Mouse (Mus musculus) left cerebral cortex, adult 8-10 months (tissue): ENCODE measurements around the gene C1qtnf2. TPM values are rescaled to one million over a fixed set of nuclear protein-coding genes. Genes with fewer than 3 reads are reported as not detected.

Experiments
- DNase-seq, 2 experiments: peaks; one replicate each; pipeline ENCODE4 v3.0.0; 2022; ENCODE audit warnings: low spot score in 2 of 2
- total RNA-seq, 4 experiments: library from RNA; stranded (reverse); gene quantifications; 2 replicates each; pipeline ENCODE4 v1.2.4; 2022

C1qtnf2 gene
- total RNA-seq, 4 experiments from 2014 or later: 1.7 to 3.7 (median 2.1) TPM

DNA sequence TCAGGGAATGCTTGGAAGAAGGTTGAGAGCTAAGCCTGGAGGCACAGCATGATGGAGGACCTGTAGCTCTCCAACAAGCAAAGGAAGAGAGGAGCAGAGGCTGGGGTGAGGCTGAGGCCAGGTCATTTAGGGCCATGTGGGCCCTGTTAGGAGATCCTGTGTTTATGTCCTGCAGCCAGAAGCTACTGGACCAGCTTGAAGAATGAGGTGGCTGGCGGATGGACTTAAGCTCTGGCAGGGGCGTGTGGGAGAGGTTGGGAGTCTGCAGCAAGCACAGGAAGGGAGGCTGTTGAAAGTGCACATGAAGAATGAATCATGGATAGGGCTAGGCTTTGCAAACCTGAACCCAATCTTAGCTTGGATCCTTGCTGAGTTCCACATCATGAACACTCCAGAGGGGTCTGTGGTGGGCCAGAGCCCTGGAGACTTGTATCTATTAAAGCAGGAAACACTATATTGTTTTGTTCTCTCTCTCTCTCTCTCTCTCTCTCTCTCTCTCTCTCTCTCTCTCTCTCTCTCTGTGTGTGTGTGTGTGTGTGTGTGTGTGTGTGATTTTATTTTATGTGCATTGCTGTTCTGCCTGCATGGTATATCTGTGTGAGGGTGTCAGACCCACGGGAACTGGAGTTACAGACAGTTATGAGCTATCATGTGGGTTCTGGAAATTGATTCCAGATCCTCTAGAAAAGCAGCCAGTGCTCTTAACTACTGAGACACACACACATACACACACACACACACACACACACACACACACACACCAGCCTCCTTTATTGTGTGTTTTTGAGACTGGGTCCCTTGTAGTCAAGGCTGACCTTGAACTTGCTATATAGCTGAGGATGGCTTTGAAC lies 7.8 kb downstream of the C1qtnf2 start:
- no peak for DNase-seq

DNA sequence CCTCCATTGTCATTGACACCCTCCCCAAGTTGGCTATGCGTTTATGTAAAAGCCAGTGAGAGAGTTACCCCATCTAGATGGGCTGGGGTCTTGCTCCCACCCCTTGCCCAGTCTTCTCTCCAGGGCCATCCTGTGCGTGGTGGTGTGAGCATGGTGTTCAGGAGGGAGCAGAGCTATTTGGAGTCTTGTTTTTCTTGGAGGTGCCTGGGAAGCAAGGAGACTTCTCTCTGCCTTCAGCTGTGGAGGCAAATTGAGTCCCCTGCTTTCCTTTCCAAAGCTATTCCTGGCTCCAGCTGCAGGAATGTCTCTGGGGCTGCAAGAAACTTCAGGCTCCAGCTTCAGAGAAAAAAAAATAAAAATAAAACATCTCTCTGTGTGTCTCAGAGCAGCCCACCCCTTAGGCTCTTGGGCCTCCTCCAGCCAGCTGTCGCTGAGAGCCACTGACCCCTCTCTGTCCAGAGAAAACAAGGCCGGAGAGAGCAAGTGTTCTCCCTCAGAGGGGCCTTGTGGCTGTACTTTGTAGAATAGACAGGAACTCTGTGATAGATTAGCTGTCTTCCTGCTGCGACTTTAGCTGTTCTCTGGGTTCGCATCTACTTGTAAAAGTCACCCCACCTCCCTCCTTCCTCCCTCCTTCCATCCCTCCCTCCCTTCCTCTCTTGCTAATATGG lies 9.2 kb downstream of the C1qtnf2 start:
- DNase-seq: no peak

DNA sequence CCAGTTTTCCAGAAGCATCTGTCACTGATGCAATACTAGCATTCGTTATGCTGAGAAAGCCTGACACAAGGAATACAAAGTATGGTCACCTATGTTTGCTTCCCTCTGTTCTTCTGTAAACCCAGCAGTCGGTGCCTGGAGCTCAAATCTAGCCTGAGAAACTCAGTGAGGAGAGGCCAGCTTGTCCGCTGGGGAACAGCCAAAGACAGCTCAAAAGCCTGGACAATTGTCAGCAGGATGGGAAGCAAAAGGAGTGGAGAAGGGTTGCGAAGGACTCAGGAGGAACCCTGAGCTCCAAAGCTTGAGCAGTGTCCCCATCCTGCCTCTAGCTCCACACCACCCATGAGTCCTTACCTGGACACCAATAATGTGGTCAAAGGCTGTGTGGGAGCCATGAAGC lies 10.0 kb downstream of the C1qtnf2 start:
- no peak for DNase-seq

DNA sequence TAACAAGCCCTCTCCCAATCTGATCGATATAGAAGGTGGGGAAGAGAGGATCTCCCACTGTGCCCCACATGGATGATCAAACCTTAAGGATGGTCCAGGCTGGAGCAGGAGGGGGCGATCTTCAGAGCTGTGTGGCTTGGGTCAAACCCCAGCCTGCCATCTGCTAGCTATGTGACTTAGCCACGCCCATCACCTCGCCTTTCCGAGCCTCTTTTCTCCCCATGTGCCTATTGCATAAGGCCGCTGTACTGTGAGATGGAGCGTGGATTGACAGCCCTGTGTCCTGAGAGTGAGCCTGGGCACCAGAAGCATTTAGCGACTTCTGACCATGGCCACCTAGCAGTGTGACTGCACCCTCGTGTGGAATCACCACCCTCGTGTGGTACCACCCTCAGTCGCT lies 10.6 kb downstream of the C1qtnf2 start:
- DNase-seq: no peak

GRCm38 (mm10) chr11:43485855-43486254 lies 11.8 kb downstream of the C1qtnf2 start:
- no peak for DNase-seq

DNA sequence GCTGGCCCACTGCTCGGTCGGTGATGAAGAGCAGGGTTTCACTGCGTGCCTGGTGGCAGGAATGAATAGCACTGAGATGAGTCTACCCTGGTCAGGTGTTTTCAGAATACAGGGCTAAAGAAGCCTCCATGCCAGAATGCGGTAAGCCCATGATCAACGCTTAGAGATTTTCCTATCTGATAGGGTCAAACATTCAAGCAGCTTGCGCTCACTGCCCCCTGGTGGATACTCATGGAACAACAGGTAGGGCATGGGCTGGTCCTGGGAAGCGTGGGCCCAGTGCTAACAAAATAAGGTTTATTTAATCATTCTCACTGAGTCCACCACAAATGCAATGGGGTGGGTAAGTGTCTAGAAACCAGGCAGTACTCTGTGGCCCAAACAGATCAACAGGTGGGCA lies 18.6 kb downstream of the C1qtnf2 start:
- DNase-seq: peak in 1 of 2 experiments; percentile 62

- DNase-seq: peak in 1 of 2 experiments; percentile 68
Observed at GRCm38 (mm10) chr11:43493815-43494409, 19.8 kb downstream of the C1qtnf2 start.

GRCm38 (mm10) chr11:43495037-43495436 lies 21.0 kb downstream of the C1qtnf2 start:
- no peak for DNase-seq

- peak; percentile 20 to 43 for DNase-seq
Observed at GRCm38 (mm10) chr11:43495532-43495931, 21.5 kb downstream of the C1qtnf2 start.

GRCm38 (mm10) chr11:43501256-43501655 lies 27.2 kb downstream of the C1qtnf2 start:
- DNase-seq: no peak

DNA sequence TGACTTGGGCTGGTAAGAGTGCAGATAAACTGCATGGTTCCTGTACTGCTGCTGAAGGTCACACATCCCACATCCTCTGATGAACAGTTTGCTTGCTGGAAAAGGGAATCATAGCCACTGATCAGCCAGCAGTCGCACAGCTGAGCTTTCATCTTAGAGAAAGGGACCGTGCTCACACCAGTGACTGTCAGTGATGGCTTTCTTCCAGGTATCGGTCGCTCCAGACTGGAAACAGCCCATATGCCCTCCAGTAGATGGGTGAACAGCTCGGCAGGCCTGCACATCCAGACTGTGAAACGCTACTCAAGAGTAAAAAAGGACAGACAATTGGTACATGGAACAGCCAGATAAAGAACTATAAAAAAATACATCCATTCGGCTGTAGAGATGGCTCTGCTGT lies 31.1 kb downstream of the C1qtnf2 start:
- DNase-seq: no peak

DNA sequence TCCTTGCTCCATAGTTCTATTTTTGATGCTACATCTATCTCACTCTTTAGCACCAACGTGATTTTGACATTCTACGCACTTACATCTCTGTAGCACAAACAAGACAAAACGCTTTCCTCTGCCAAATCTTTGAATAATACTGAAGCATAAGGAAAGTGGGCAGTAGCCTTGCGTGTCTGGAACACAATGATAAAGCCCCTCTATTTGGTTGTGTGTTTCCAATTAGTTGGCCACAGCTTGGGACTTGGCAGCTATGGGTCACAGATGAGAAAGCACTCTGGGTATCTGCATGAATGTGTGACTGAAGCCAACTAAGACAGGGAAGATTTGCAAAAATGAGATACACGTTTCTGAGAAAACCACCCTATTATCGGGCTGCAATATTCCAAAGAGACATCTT lies 33.9 kb downstream of the C1qtnf2 start:
- no peak for DNase-seq

- no peak for DNase-seq
Observed at GRCm38 (mm10) chr11:43509878-43510277, 35.8 kb downstream of the C1qtnf2 start.

DNA sequence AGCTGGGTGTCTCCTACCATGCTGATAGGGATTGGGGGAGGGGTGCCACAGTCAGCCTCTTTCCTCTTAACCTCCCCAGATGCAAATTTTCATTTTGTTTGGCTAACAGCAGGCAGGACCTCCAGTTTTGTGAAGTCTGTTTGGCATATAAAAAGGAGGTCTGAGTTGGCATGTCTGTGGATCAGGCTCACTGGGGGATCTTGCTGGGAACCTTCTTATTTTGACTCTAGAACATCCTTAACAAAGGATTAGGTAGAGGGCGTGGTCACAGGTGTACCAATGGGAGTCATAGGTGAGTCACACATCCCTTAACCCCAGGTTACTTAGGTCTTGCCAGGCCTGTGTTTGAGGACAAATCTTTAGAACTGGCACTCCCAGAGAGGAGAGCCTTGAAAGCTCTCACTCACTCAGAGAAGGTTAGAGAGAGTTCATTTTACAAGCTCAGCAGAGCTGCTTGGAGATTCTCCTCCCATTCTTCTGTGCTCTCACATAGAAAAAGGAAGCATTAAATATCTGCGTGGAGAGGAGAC lies 38.6 kb downstream of the C1qtnf2 start:
- no peak for DNase-seq

- DNase-seq: no peak
Observed at GRCm38 (mm10) chr11:43516344-43517021, 42.4 kb downstream of the C1qtnf2 start.

- no peak for DNase-seq
Observed at GRCm38 (mm10) chr11:43517641-43518040, 43.6 kb downstream of the C1qtnf2 start.

- DNase-seq: no peak
Observed at GRCm38 (mm10) chr11:43518086-43518485, 44.0 kb downstream of the C1qtnf2 start.

GRCm38 (mm10) chr11:43518821-43519220 lies 44.7 kb downstream of the C1qtnf2 start:
- DNase-seq: no peak

- DNase-seq: no peak
Observed at GRCm38 (mm10) chr11:43520521-43520920, 46.4 kb downstream of the C1qtnf2 start.

DNA sequence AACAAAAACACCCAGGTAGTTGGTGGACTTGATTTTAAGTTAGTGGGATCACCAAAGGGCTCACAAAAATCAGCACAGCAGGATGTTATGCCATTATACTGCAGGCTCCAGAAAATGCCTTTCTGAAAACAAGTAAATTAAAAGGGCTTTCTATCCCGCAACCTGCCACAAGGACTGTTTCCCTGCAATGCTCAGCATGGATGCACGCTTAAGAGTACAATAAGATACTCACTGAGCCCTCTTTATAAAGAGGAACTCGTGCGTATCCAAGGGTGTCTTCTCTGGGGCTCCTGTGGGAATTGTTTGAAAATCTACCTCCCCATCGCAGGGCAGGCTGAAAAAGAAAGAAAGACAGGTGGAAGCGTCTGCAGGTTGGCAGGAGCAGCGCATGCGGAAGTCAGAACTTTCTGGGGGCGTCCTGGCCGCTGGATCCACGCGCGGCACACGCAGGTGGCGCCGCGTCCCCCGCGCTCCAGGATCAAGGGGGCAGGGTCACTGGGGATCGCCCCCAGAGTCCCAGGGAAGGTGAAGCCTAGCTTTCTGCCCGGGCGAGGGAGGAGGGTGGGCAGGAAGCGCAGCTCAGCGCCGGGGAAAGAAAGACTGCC lies 54.1 kb downstream of the C1qtnf2 start:
- peak; percentile 9 to 50 for DNase-seq
